Mouse (Mus musculus) liver, embryonic 14.5 days (tissue): ENCODE measurements at regions not wholly inside any gene's neighbourhood (a gene's known extent, or its start where the extent isn't known, plus 50 kb on each side); places are given as distances from the start of the nearest gene placed in this dataset.

Experiments
- ATAC-seq: fragments of 200-750 bp; cut with Nextera tagmentation; 2 replicates; pipeline ENCODE4 v1.8.0; 2017; ENCODE audit warnings: moderate number of reproducible peaks, mild to moderate bottlenecking, moderate library complexity; ENCODE audit not compliant: insufficient read depth
- DNase-seq, 3 experiments: peaks; one replicate each; pipeline ENCODE4 v3.0.0-alpha.2; 2012 to 2013; ENCODE audit warnings: low read depth in 3 of 3, low spot score in 3 of 3
- H3K27ac ChIP-seq: fragments of 300-500 bp; sonication (generic); 2 replicates; pipeline ENCODE4 v1.5.1; 2014; ENCODE audit warnings: moderate library complexity, mild to moderate bottlenecking, control low read depth, inconsistent platforms
- H3K27me3 ChIP-seq: fragments of 300-500 bp; sonication (generic); 2 replicates; pipeline ENCODE4 v1.6.1; 2014; ENCODE audit warnings: mild to moderate bottlenecking, low read length, moderate library complexity; ENCODE audit not compliant: control insufficient read depth, insufficient read depth
- H3K36me3 ChIP-seq: fragments of 300-500 bp; sonication (generic); replicated peaks from 2 replicates; pipeline ENCODE4 v1.6.1; 2014; ENCODE audit warnings: low read depth; ENCODE audit not compliant: control insufficient read depth, insufficient read depth
- H3K4me1 ChIP-seq, 2 experiments: fragments of 200-500 bp in 1 of 2; fragments of 300-500 bp in 1 of 2; sonication (generic) in 1 of 2; replicated peaks; 2 replicates each; pipeline ENCODE4 v1.6.1; 2012 to 2014; ENCODE audit warnings: antibody characterized with exemption in 1 of 2, inconsistent platforms in 1 of 2, low read length in 1 of 2; ENCODE audit not compliant: control insufficient read depth in 2 of 2, insufficient read depth in 2 of 2
- H3K4me2 ChIP-seq: fragments of 300-500 bp; sonication (generic); 2 replicates; pipeline ENCODE4 v1.6.1; 2014; ENCODE audit warnings: low read depth, mild to moderate bottlenecking, control low read depth, moderate library complexity
- H3K4me3 ChIP-seq, 2 experiments: fragments of 200-500 bp in 1 of 2; fragments of 300-500 bp in 1 of 2; sonication (generic) in 1 of 2; 2 replicates each; pipeline ENCODE4 v1.5.1; 2012 to 2014; ENCODE audit warnings: low read depth in 2 of 2, low read length in 2 of 2, mild to moderate bottlenecking in 2 of 2, control low read depth in 1 of 2, inconsistent platforms in 1 of 2, moderate library complexity in 1 of 2; ENCODE audit not compliant: insufficient read depth in 1 of 2
- H3K9ac ChIP-seq: fragments of 300-500 bp; sonication (generic); replicated peaks from 2 replicates; pipeline ENCODE4 v1.6.1; 2014; ENCODE audit warnings: mild to moderate bottlenecking, control low read depth, moderate library complexity
- H3K9me3 ChIP-seq: fragments of 300-500 bp; sonication (generic); 2 replicates; pipeline ENCODE4 v1.6.1; 2016; ENCODE audit warnings: low read length, mixed read lengths; ENCODE audit not compliant: control insufficient read depth
- CTCF ChIP-seq: IDR thresholded peaks from 2 replicates; pipeline ENCODE4 v1.5.1; 2016; ENCODE audit warnings: antibody characterized with exemption, low read depth, control low read depth
- EP300 ChIP-seq: IDR thresholded peaks from 2 replicates; pipeline ENCODE4 v1.6.1; 2016; ENCODE audit warnings: antibody characterized with exemption, low read depth
- WGBS: fragments of 180-500 bp; shearing (Covaris S2); extraction: QIAGEN DNeasy Blood & Tissue Kit; methylation state at CpG from one replicate; pipeline ENCODE4 v1.1.7; 2014; ENCODE audit not compliant: insufficient replicate concordance; 5-methylcytosine and 5-hydroxymethylcytosine counted together

- H3K4me2 ChIP-seq = no peak overlapping the region
- H3K4me3 ChIP-seq = no peak overlapping the region
- no peak for DNase-seq
- H3K9me3 ChIP-seq = no peaks in the 10 kb centered on the region
- no peak overlapping the region for H3K27ac ChIP-seq
- no peak for TF ChIP-seq CTCF
- TF ChIP-seq EP300 = no peak
- 49% methylated on average over 1 of the region's 1 CpGs for WGBS
- no peak for ATAC-seq
- H3K4me1 ChIP-seq = no peaks in the 10 kb centered on the region
- no peaks in the 10 kb centered on the region for H3K27me3 ChIP-seq
- H3K9ac ChIP-seq = no peak overlapping the region
- H3K36me3 ChIP-seq = no peaks in the 10 kb centered on the region
Measured at GRCm38 (mm10) chr5:39418795-39419194, 336.5 kb downstream of the Hs3st1 start.

DNA sequence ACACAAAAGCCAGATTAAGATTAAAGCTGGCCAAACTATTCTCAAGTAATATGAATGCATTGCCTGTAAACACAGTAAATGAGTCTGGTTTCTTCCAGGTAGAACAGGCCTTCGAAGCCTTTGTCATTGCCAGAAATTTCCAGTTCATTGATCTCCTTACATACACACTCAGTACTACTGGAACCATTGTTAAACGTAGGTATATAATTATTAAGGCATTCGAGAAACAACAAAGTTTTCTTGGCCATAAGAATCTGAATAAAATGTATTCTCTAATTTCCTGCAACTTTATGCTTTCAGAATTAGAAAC is 337.5 kb downstream of the Hs3st1 start:
- ATAC-seq (no peak), DNase-seq (no peak)
- Histone ChIP-seq H3K27ac (no peak overlapping the region), H3K9me3 (no peaks in the 10 kb centered on the region), H3K36me3 (no peaks in the 10 kb centered on the region), H3K4me1 (no peaks in the 10 kb centered on the region), H3K4me2 (no peak overlapping the region), H3K27me3 (no peaks in the 10 kb centered on the region), H3K9ac (no peak overlapping the region), H3K4me3 (no peak overlapping the region)
- no peak for TF ChIP-seq CTCF
- no peak for TF ChIP-seq EP300
- WGBS = 54% methylated on average over 3 of the region's 3 CpGs

- H3K4me3 ChIP-seq = no peak overlapping the region
- no peak for ATAC-seq
- no peaks in the 10 kb centered on the region for H3K4me1 ChIP-seq
- H3K27ac ChIP-seq = no peak overlapping the region
- no peaks in the 10 kb centered on the region for H3K9me3 ChIP-seq
- no peaks in the 10 kb centered on the region for H3K27me3 ChIP-seq
- no peak overlapping the region for H3K4me2 ChIP-seq
- H3K36me3 ChIP-seq = no peaks in the 10 kb centered on the region
- DNase-seq = no peak
- TF ChIP-seq EP300 (no peak), CTCF (no peak)
- 59% methylated on average over 11 of the region's 11 CpGs for WGBS
- no peak overlapping the region for H3K9ac ChIP-seq
Measured at GRCm38 (mm10) chr5:39417121-39417844, 338.0 kb downstream of the Hs3st1 start.

DNA sequence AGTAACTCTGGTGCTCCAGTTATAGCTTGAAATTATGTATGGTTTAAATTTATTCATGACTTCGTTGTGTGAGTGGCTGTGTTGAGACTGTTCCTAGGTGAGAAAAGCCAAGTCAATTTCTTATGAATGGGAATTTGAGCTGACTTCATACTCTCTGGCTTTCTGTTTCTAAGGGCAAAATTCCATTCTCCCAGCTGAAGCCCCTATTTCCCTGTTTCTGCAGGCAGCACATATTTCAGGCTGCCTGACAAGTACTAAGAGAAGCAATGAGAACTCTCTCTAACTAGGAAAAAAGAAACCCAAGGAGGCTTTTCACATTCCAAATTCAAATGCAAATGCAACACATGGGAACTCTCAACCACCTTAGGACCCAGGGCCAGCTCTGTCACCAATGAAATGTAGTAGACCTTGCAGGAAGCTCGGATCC is 338.7 kb downstream of the Hs3st1 start:
- Histone ChIP-seq H3K27me3 (no peaks in the 10 kb centered on the region), H3K9me3 (no peaks in the 10 kb centered on the region), H3K4me2 (no peak overlapping the region), H3K27ac (no peak overlapping the region), H3K9ac (no peak overlapping the region), H3K36me3 (no peaks in the 10 kb centered on the region), H3K4me1 (no peaks in the 10 kb centered on the region), H3K4me3 (no peak overlapping the region)
- no peak for TF ChIP-seq CTCF
- TF ChIP-seq EP300 = no peak
- WGBS = 43% methylated on average over 2 of the region's 2 CpGs
- DNase-seq = no peak
- ATAC-seq = no peak

GRCm38 (mm10) chr5:39412756-39413155 is 342.5 kb downstream of the Hs3st1 start:
- Histone ChIP-seq H3K9ac (no peak overlapping the region), H3K9me3 (no peaks in the 10 kb centered on the region), H3K27me3 (no peaks in the 10 kb centered on the region), H3K4me1 (no peaks in the 10 kb centered on the region), H3K36me3 (no peaks in the 10 kb centered on the region), H3K4me3 (no peak overlapping the region), H3K4me2 (no peak overlapping the region), H3K27ac (no peak overlapping the region)
- no peak for TF ChIP-seq CTCF
- TF ChIP-seq EP300 = no peak
- no peak for DNase-seq
- WGBS = 51% methylated on average over 5 of the region's 5 CpGs
- no peak for ATAC-seq
